Mouse (Mus musculus) testis, adult 2 months (tissue): ENCODE measurements around the gene Frat2.

ENCODE experiments used
- CTCF ChIP-seq: fragments of 200-500 bp; IDR thresholded peaks from 2 replicates; pipeline ENCODE4 v1.5.1; 2012; ENCODE audit warnings: low read depth, mild to moderate bottlenecking, inconsistent platforms, low read length, moderate library complexity; ENCODE audit not compliant: control insufficient read depth, insufficient read depth, insufficient replicate concordance
- POLR2A ChIP-seq: fragments of 200-500 bp; IDR thresholded peaks from 2 replicates; pipeline ENCODE4 v1.6.1; 2012; ENCODE audit warnings: low read depth, mild to moderate bottlenecking, inconsistent platforms, low read length, moderate library complexity; ENCODE audit not compliant: control insufficient read depth

GRCm38 (mm10) chr19:41797536-41797935 is 50.4 kb downstream of the Frat2 start:
- TF ChIP-seq CTCF: no peak
- no peak for TF ChIP-seq POLR2A
